Mouse (Mus musculus) liver, embryonic 16.5 days (tissue): ENCODE results near the gene Htra1. TPM values are rescaled to one million over a fixed set of nuclear protein-coding genes. Genes with fewer than 3 reads are reported as not detected.

Experiments used
- ATAC-seq: fragments of 200-750 bp; cut with Nextera tagmentation; 2 replicates; pipeline ENCODE4 v1.8.0; 2017; ENCODE audit warnings: low read depth, mild to moderate bottlenecking, moderate number of reproducible peaks, moderate library complexity
- H3K27ac ChIP-seq: fragments of 300-500 bp; sonication (generic); 2 replicates; pipeline ENCODE4 v1.5.1; 2014; ENCODE audit warnings: mild to moderate bottlenecking, low read length
- H3K27me3 ChIP-seq: fragments of 300-500 bp; sonication (generic); 2 replicates; pipeline ENCODE4 v1.6.1; 2014; ENCODE audit warnings: low read depth, low read length, mixed read lengths; ENCODE audit not compliant: control insufficient read depth, insufficient read depth
- H3K36me3 ChIP-seq: fragments of 300-500 bp; sonication (generic); 2 replicates; pipeline ENCODE4 v1.6.1; 2014; ENCODE audit warnings: mild to moderate bottlenecking; ENCODE audit not compliant: control insufficient read depth, insufficient read depth
- H3K4me1 ChIP-seq: fragments of 300-500 bp; sonication (generic); 2 replicates; pipeline ENCODE4 v1.6.1; 2014; ENCODE audit warnings: low read depth, low read length, mixed read lengths; ENCODE audit not compliant: control insufficient read depth
- H3K4me2 ChIP-seq: fragments of 300-500 bp; sonication (generic); 2 replicates; pipeline ENCODE4 v1.6.1; 2014; ENCODE audit warnings: low read depth, low read length, mixed read lengths
- H3K4me3 ChIP-seq: fragments of 300-500 bp; sonication (generic); 2 replicates; pipeline ENCODE4 v1.5.1; 2014; ENCODE audit warnings: low read depth, mild to moderate bottlenecking, low read length
- H3K9ac ChIP-seq: fragments of 300-500 bp; sonication (generic); 2 replicates; pipeline ENCODE4 v1.6.1; 2014; ENCODE audit warnings: low read depth, low read length
- H3K9me3 ChIP-seq: fragments of 300-500 bp; sonication (generic); replicated peaks from 2 replicates; pipeline ENCODE4 v1.6.1; 2016; ENCODE audit warnings: low read length; ENCODE audit not compliant: control insufficient read depth
- WGBS: fragments of 180-500 bp; shearing (Covaris S2); extraction: QIAGEN DNeasy Blood & Tissue Kit; methylation state at CpG from one replicate; pipeline ENCODE4 v1.1.7; 2014; ENCODE audit not compliant: insufficient replicate concordance; 5-methylcytosine and 5-hydroxymethylcytosine counted together
- polyA plus RNA-seq: library from polyadenylated mRNA; unstranded; fragments of >200 nt; fragmentation: Nextera tagmentation; extraction: Ambion mirVana; gene quantifications from 2 replicates; pipeline ENCODE4 v1.2.1, GENCODE M21; 2015

The Htra1 gene
- polyA plus RNA-seq, 1 experiment from 2014 or later = 1.0 TPM

- Histone ChIP-seq H3K27ac (no peak overlapping the region), H3K9ac (no peak overlapping the region), H3K36me3 (no peaks in the 10 kb centered on the region), H3K4me3 (no peak overlapping the region), H3K9me3 (no peaks in the 10 kb centered on the region), H3K4me1 (no peaks in the 10 kb centered on the region), H3K4me2 (no peak overlapping the region), H3K27me3 (no peaks in the 10 kb centered on the region)
- no peak for ATAC-seq
- 49% methylated on average over 13 of the region's 13 CpGs for WGBS
Observed at GRCm38 (mm10) chr7:130922981-130923731, 12.8 kb upstream of the Htra1 start.

- no peak overlapping the region for H3K9ac ChIP-seq
- no peak for ATAC-seq
- no peaks in the 10 kb centered on the region for H3K9me3 ChIP-seq
- H3K4me3 ChIP-seq = no peak overlapping the region
- WGBS = 38% methylated on average over 3 of the region's 3 CpGs
- H3K36me3 ChIP-seq = no peaks in the 10 kb centered on the region
- H3K27ac ChIP-seq = no peak overlapping the region
- H3K4me2 ChIP-seq = no peak overlapping the region
- H3K4me1 ChIP-seq = no peaks in the 10 kb centered on the region
- peaks cover 20% of the 10 kb centered on the region for H3K27me3 ChIP-seq
Observed at GRCm38 (mm10) chr7:130930401-130930800, 5.5 kb upstream of the Htra1 start.

GRCm38 (mm10) chr7:130932921-130933320, 3.0 kb upstream of the Htra1 start:
- ATAC-seq = no peak
- Histone ChIP-seq H3K4me2 (no peak overlapping the region), H3K36me3 (no peaks in the 10 kb centered on the region), H3K9me3 (no peaks in the 10 kb centered on the region), H3K9ac (no peak overlapping the region), H3K4me3 (no peak overlapping the region), H3K27ac (no peak overlapping the region), H3K4me1 (no peaks in the 10 kb centered on the region), H3K27me3 (peaks cover 45% of the 10 kb centered on the region)
- 69% methylated on average over 9 of the region's 9 CpGs for WGBS

GRCm38 (mm10) chr7:130934654-130935053, 1.3 kb upstream of the Htra1 start:
- peaks cover 54% of the 10 kb centered on the region for H3K27me3 ChIP-seq
- WGBS = 61% methylated on average over 4 of the region's 4 CpGs

GRCm38 (mm10) chr7:130935421-130935792, 504 bp upstream of the Htra1 start:
- 10% methylated on average over 16 of the region's 16 CpGs for WGBS
- H3K27me3 ChIP-seq = peaks cover 54% of the 10 kb centered on the region
- no peaks in the 10 kb centered on the region for H3K9me3 ChIP-seq
- no peaks in the 10 kb centered on the region for H3K36me3 ChIP-seq
- H3K4me2 ChIP-seq = peak overlapping the region; percentile 57
- no peak overlapping the region for H3K27ac ChIP-seq
- H3K4me1 ChIP-seq = no peaks in the 10 kb centered on the region
- peak overlapping the region; percentile 50 for H3K4me3 ChIP-seq
- no peak overlapping the region for H3K9ac ChIP-seq
- ATAC-seq = no peak

More at GRCm38 (mm10) chr7:130934654-130935053, 1.3 kb upstream of the Htra1 start:
- no peak overlapping the region for H3K27ac ChIP-seq
- no peaks in the 10 kb centered on the region for H3K4me1 ChIP-seq
- no peak overlapping the region for H3K9ac ChIP-seq
- H3K4me2 ChIP-seq = no peak overlapping the region
- no peaks in the 10 kb centered on the region for H3K36me3 ChIP-seq
- no peaks in the 10 kb centered on the region for H3K9me3 ChIP-seq
- no peak for ATAC-seq
- H3K4me3 ChIP-seq = no peak overlapping the region

- no peaks in the 10 kb centered on the region for H3K9me3 ChIP-seq
- H3K27me3 ChIP-seq = peaks cover 54% of the 10 kb centered on the region
- H3K4me2 ChIP-seq = peak overlapping the region; percentile 57
- H3K27ac ChIP-seq = no peak overlapping the region
- H3K4me1 ChIP-seq = no peaks in the 10 kb centered on the region
- peak overlapping the region; percentile 50 for H3K4me3 ChIP-seq
- no peak overlapping the region for H3K9ac ChIP-seq
- H3K36me3 ChIP-seq = no peaks in the 10 kb centered on the region
- WGBS = 1% methylated on average over 46 of the region's 49 CpGs
- no peak for ATAC-seq
Observed at GRCm38 (mm10) chr7:130936472-130936951, 601 bp downstream of the Htra1 start.

- Histone ChIP-seq H3K9ac (no peak overlapping the region), H3K36me3 (no peaks in the 10 kb centered on the region), H3K9me3 (no peaks in the 10 kb centered on the region), H3K4me3 (no peak overlapping the region; the same call in 1 of the 2 replicates), H3K4me1 (no peaks in the 10 kb centered on the region), H3K27me3 (peaks cover 54% of the 10 kb centered on the region), H3K27ac (no peak overlapping the region), H3K4me2 (peak overlapping the region; percentile 57; the same call in 1 of the 2 replicates)
- 20% methylated on average over 12 of the region's 12 CpGs for WGBS
- ATAC-seq = no peak
Observed at GRCm38 (mm10) chr7:130937266-130937841, 1.4 kb downstream of the Htra1 start.

- no peaks in the 10 kb centered on the region for H3K36me3 ChIP-seq
- no peaks in the 10 kb centered on the region for H3K9me3 ChIP-seq
- no peak overlapping the region for H3K4me3 ChIP-seq
- H3K27ac ChIP-seq = no peak overlapping the region
- peaks cover 52% of the 10 kb centered on the region for H3K27me3 ChIP-seq
- no peak for ATAC-seq
- WGBS = 32% methylated on average over 4 of the region's 4 CpGs
- H3K4me1 ChIP-seq = no peaks in the 10 kb centered on the region
- H3K9ac ChIP-seq = no peak overlapping the region
- no peak overlapping the region for H3K4me2 ChIP-seq
Observed at GRCm38 (mm10) chr7:130938005-130938404, 2.1 kb downstream of the Htra1 start.

- 73% methylated on average over 8 of the region's 8 CpGs for WGBS
- Histone ChIP-seq H3K27ac (no peak overlapping the region), H3K4me3 (no peak overlapping the region), H3K9ac (no peak overlapping the region), H3K9me3 (no peaks in the 10 kb centered on the region), H3K4me1 (no peaks in the 10 kb centered on the region), H3K27me3 (peaks cover 46% of the 10 kb centered on the region), H3K36me3 (no peaks in the 10 kb centered on the region), H3K4me2 (no peak overlapping the region)
- no peak for ATAC-seq
Observed at GRCm38 (mm10) chr7:130938896-130939295, 3.0 kb downstream of the Htra1 start.
